Mouse (Mus musculus) cerebellum, postnatal 10 days (tissue): ENCODE data around the gene Dnm2.
"Not testable (repeated sequence)": the region's sequence is repeated elsewhere in the genome, so short reads cannot be mapped to it uniquely, and the experiment has no call there.

ENCODE experiments used
- DNase-seq, 2 experiments: peaks; one replicate each; pipeline ENCODE4 v3.0.0; 2021; ENCODE audit warnings: mixed read lengths in 2 of 2

The Dnm2 gene

DNA sequence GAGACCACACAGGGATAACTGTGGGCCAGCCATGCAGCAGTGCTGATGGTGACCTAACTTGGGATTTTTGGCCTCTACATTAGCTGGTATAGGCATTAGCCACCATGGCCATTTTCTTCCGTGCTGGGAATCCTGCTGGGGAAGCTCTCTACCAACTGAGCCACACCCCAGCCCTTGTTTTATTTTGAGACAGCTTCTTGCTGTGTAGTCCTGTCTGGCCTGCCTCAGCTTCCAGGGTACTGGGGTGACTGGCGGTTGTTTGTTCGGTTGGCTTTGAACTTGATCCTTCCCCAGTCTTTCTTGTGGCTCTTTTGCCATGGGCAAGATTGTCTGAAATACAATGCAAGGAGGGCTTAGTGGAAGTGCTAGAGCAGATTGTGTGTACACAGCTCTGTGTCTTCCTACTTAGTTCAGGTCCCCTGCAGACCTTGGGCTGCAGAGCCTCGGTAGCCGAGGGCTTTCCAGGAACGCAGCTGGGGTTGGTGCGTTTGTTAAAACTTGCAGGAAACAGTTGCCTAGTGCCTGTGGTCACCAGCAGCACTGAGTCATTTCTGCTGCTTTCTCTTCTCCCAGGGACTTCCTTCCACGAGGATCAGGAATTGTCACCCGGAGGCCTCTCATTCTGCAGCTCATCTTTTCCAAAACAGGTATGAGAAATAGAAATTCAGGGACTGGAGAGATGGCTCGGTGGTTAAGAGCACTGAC, 32.4 kb downstream of the Dnm2 start:
- no peak for DNase-seq

DNA sequence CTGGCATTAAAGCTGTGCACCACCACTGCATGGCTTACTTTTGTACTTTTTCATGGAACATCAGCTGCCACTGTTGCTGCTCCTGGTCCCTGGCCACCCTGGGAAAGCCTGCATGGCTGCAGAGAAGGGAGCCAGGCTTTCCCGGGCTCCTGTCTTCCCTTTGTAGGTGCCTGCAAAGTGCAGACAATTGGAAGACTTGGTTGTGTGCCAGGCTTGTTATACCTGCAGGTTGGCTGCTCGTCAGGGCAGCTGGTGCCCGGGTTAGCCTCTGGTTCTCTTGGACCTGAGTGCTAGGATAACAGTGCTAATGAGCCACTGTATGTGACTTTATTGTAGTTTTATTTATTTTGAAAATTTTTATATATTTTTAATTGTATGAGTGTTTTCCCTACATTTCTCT, 34.1 kb downstream of the Dnm2 start:
- DNase-seq: peak in 1 of 2 experiments; percentile 32

DNA sequence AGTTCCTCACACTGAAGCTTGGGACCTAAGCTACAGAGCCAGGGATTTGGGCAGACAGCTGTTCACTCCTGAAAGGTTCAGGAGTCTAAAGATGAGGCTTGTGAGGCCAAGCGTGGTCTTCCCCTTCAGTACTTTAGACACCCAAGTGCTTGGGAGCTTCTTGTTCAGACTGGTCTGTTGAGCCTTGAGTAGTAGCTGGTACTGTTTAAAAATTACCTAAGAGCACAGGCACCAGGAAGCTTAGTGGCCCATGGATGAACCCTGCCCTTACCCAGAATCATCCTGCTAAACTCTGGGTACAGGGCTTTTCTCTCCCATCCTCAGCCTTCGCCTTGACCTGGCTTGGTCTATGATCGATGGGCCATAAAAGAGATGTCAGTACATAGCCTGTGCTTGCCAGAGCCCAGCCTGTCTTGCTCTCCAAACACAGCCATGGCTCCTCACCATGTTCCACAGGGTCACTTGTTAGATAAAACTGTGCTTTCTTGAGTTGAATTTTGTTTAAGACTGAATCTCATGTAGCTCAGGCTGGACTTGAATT, 35.8 kb downstream of the Dnm2 start:
- DNase-seq: no peak

DNA sequence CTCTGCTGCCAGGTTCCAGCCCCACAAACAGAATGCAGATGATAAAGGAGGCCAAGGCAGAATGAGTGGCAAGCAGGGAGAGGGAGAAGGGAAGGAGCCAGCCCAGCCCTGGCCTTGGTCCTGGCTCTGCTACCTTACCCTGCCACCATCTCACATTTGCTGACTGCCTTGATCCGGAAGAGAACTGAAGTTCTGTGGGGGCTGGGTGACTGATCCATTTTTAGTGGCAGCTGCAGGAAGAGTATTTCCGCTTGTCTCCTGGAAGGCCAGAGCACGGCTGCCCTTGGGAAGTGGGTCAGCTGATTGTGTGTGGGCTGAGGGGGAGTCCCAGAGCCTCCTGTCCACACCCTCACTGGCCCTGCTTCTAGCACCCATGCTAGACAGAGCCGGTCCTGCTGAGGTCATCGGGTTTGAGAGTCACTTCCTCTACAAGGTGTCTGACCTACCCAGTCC, 38.5 kb downstream of the Dnm2 start:
- DNase-seq: peak; percentile 26 to 31

DNA sequence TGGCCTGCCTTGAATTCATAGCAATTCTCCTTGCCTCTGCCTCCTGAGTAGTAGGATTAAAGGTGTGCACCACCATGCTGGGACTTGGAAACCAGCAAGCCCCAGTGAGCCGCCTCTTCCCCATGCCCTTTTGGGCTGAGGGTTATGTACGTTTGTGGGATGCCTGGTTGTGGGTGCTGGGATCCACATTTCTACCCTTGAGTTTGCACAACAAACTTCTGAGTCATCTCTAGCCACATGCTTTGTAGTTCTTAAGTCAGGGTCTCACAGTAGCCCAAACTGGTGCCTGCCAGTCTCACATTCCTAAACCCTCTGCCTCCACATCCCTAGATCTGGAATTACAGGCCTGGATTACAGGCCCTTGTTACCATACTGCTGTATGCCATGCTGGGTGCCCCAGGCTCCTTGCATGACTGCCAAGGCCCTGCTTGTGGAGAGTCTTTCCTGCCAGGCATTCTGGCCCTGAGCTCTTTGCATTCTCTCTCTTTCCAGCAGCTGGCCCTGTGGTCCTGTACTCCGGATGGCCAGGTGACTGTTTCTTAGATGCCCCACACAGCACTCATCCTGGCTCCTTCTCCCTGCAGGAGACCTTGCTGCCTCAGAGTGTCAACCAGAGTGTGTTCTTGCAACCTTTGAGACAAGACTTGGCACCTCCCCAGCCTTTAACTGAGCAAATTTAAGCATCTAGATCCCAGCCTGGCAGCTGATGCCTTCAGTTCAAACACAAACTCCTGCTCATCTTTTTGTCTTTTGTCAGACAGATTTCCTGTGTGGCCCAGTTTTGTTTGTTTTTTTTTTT, 39.3 kb downstream of the Dnm2 start:
- DNase-seq: peak; percentile 45 to 70

DNA sequence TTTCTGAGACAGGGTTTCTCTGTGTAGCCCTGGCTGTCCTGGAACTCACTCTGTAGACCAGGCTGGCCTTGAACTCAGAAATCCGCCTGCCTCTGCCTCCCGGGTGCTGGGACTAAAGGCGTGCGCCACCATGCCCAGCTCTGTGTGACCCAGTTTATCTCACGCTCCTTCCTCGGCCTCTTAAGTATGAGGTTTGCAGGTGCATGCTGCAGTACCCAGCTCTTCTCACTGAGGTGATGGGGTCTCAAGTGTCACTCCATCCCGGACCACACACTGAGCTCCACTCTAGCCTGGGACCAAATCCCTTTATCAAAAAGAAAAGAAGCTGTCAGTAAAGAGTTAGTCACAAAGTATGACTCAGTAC, 39.8 kb downstream of the Dnm2 start:
- DNase-seq: not testable (repeated sequence)

DNA sequence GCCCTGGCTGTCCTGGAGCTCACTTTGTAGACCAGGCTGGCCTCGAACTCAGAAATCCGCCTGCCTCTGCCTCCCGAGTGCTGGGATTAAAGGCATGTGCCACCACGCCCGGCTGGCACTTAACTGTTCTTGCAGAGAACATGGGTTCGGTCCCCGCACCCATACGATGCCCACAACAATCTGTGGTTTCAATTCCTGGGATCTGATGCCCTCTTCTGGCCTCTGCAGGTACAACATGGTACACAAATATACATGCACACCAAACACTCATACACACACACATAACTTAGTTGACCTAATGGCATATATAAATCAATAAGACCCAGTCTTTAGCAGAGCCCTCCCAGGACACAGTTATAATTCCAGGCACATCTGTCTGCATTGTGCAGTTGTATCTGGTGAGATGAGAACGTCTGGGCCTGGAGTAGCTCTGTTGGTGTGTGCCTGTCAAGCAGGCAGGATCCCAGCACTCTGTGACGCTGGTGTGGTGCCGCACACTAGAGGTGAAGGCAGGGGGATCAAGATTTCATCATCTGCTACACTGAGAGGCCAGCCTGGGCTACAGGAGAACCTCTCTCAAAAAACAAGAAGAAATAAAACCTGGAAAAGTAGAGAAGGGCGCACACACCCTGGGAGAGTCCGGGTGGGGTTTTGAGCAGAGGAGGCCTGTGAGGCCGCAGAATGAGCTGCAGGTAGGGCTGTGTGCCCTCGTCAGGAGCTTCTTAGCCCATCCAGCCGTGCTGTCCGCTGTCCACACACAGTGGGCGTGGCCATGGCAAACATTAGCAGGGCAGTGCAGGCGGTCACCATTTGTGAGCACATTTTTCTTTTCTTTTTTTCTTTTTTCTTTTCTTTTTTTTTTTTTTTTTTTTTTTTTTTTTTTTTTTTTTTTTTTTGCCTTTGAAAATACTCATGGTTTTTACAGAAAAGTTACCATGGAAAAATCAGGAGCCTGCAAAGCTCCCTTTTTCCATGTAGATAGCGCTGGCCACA, 44.6 kb downstream of the Dnm2 start:
- DNase-seq: peak; percentile 69 to 71

DNA sequence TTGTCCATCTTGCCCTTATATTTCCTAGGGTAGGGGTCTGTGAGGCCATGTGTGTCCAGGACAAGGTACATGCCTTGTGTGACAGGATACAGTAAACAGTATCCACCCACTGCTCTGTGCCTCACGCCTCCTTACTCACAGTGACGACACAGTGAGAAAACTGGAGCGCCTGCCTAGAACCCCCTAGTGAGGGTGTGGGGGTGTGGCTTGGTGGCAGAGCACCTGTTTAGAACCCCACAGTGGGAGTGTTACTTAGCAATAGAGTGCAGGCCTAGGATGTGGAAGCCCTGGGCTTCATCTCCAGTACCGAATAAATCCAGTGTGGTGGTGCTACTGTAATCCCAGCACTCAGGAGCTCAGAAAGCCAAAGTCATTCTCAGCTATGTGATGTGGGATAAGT, 48.2 kb downstream of the Dnm2 start:
- DNase-seq: no peak

DNA sequence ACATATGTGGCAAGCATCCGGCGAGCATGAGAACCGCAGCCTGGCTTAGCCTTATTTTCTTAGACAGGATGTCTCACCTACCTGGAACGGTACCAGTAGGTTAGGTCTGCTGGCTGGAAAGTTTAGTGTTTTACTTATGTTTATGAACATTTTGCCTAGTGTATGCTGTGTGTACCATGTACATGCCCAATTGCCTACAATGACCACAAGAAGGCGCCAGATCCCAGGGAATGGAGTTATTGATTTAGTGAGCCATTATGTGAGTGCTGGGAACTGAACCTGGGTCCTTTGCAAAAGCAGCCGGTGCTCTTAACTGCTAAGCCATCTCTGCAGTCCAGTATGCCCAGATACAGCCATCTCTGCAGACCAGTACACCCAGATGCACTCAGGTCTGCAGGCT, 53.0 kb downstream of the Dnm2 start:
- DNase-seq: no peak

DNA sequence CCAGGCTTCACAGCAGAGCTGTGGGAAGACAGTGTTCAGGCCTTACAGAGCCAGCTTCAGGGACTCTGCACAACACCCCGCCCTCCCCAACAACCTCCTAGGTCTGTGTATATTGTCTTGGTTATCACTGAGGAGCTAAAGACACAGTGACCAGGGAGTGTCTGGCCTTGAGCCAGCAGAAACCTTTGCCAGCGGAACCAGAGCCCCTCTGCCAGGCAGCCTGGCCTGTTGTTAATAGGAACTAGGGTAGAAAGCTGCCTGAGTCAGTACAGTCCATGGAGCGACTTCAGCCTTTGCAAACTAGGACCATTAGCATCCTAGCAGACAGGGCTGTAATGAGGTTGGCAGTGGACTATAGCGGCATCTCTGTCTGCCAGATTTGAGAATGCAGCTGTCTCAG, 59.4 kb downstream of the Dnm2 start:
- peak; percentile 80 to 83 for DNase-seq

DNA sequence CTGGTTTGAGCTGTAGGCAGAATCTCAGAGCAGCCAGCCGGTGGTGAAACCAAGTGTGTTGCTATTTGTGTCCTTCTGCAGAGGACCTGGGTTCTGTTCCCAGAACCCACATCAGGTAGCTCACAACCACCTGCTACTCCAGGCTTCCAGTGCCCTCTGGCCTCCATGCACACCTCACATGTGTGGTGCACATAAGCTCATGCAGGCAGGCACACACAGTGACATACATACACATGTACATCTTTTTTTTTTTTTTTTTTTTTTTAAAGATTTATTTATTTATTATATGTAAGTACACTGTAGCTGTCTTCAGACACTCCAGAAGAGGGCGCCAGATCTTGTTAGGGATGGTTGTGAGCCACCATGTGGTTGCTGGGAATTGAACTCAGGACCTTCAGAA, 63.5 kb downstream of the Dnm2 start:
- not testable (repeated sequence) for DNase-seq

DNA sequence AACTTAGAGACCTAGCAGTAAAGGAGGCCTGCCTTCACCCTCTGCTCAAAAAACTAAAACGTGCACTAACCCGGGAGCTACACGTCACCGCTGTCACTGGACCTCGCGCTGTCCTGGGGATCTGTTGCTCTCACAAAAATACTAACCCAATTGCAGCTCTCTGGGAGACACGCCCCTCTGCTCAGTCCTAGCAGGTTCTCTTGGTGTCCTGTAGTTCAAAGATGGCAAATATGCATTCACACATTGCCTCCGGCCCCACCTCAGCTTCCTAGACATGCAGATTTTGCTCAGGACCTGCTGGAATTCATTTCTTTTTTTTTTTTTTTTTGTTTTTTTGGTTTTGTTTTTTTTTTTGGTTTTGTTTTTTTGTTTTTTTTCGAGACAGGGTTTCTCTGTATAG, 66.0 kb downstream of the Dnm2 start:
- no peak for DNase-seq

DNA sequence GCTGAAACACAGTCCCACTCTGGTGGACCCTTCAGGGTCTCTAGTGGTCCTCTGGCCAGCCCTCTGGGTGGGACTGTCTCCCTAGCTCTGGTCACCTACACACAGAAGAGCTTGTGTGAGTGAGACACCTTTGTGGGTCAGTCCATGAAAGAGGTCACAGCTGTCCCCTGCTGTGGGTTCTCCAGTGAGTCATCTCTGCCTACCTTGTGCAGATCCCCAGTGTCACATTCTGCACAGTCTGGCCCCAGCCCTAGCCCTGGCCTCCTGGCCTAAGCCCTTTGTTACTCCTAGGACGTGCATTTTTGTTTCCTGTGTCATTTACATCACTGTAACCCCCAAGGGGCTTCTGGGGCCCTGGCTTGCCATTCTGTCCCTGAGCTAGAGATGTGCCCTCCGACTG, 69.2 kb downstream of the Dnm2 start:
- DNase-seq: no peak

DNA sequence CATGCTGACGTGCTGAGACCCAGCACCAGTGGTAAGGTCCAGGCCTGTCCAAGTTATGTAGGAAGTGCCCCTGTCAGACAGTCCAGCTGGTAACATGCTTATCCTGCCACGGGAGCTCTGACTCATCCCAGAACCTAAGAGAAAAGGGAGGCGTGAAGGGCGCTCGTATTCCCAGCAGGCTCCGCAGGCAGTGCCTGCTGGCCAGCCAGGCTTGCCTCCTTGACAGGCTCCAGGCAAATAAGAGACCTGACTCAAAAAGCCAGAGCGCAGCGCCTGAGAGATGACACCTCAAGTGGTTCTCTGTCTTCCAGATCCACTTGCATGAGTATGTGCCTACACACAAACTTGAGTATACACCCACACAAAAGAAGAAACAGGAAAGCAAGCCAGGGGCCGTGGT, 70.0 kb downstream of the Dnm2 start:
- DNase-seq: no peak

DNA sequence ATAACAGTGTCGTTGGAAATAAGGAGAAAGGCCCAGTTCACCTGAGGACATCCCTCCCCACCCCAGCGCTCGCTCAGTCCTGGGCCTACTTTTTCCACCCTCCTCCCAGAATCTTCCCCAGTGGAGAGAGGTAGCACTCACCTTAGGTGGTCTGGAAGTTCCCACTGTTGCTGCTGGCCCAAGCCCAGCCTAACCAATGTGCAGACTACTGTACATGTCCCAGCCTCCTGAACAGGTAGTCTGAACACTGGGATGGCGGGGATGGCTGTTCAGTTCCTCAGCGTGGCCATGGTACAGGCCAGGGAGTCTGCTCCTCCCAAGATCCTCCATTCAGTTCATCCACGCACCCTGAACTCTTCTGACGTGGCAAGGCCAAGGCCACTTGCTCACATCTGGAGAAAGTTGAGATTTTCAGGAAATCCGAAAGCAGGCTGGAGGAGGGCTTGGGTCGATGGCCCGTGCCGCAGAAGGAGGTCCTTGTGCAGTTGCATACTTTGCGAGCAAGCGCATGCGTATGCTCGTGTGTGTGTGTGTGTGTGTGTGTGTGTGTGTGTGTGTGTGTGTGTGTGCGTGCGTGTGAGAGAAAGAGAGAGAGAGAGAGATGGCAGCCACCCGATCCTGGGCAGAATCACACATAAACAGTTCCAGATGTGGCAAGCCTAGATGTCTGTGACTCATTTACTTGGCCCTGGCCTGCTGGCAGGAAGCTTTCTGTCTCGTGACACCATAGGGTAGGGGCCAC, 71.8 kb downstream of the Dnm2 start:
- DNase-seq: no peak

DNA sequence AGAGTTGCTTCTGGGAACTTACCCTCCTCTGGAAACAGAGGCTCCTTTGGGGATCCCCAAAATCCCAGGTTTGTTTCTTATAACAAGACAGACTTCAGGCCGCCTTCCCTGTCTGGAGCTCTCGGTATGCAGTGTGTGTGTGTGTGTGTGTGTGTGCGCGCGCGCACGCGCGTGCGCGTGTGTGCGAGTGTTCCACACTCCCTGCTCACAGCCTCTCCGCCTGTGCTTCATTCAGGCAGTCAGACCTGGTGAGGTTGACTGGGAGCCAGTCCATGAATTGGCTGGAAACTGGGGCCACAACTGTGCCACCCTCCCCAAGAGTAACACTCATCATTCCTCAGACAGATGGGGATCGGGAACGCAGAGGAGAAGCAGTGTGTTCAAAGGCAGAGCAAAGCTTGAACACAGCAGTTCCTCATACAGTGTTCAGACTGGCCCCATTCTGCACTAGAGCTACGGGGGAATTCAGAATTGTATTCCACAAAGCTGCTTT, 72.4 kb downstream of the Dnm2 start:
- DNase-seq: no peak

DNA sequence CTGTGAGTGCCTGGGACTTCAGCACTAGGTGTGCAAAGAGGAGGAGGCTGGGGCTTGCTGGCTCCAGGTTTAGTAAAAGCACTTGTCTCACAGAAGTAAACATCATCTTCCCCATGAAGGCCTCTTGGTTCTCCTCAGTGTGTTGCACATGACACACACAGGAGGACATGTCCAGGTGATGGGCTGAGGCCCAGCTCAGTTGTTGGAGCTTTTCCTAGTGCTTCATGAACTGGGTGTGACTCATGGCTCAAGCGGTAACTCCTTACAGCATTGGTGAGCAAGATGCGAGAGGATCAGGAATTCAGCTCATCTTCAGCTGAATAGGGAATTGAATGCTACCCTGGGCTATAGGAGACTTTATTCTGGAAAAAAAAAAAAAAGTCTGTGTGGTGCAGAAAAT, 73.0 kb downstream of the Dnm2 start:
- DNase-seq: no peak

DNA sequence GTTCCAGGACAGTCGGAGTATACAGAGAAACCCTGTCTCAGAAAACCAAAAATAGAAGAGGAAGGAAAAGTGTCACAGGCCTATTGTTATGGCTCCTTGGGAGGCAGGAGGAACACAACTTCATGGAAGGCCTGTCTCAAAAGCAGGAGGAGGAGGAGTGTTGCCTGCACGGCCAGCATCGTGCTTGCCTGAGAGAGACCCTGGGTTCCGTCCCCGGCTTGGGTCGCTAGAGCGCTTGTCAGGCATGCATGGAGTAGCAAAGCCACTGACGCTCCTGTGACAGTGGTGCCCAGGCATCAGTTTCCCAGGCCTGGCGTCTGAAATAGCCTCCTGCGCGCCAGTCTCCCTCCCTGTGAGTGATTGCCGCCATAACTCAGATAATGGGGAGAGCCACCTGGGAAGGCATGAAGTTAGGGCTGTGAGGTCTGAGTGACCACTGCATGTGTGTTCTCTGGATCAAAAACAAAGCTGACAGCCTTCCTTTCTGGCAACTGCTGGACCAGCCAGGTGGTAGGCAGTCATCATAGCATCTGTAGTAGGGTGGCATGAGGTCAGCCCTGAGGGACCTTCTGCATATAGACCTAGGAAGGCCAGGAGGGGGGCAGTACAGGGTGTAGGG, 73.7 kb downstream of the Dnm2 start:
- no peak for DNase-seq

DNA sequence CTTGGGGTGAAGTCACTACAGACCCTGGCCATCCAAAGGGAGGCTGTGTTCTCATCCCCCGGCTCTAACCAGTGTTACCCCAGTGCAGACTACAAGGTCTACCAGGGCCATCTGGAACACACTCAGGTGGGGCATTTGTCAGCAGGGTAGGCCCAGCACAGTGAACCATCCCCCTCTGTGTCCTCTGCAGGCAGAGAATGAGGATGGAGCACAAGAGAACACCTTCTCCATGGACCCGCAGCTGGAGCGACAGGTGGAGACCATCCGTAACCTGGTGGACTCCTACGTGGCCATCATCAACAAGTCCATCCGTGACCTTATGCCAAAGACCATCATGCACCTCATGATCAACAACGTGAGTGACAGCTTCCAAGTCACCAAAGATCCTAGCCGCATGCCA, 78.6 kb downstream of the Dnm2 start:
- no peak for DNase-seq

DNA sequence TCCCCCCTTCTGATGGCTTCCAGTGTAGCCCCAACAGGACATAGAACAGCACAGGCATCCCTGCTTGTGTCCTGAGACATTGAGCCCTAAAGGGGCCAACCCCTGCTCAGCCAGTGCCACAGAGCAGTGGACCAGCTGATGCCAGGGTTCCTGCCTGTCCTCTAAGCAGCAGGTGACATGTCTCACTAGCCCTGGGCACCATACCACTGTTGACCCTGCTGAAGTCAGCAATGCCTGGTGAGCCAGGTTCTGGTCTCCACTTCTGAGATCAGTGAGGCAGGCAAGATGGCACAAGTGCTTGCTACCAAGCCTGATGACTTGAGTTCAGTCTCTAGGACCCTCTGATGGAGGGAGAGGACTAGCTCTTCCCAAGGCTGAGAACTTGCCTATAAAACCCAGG, 81.1 kb downstream of the Dnm2 start:
- DNase-seq: no peak

DNA sequence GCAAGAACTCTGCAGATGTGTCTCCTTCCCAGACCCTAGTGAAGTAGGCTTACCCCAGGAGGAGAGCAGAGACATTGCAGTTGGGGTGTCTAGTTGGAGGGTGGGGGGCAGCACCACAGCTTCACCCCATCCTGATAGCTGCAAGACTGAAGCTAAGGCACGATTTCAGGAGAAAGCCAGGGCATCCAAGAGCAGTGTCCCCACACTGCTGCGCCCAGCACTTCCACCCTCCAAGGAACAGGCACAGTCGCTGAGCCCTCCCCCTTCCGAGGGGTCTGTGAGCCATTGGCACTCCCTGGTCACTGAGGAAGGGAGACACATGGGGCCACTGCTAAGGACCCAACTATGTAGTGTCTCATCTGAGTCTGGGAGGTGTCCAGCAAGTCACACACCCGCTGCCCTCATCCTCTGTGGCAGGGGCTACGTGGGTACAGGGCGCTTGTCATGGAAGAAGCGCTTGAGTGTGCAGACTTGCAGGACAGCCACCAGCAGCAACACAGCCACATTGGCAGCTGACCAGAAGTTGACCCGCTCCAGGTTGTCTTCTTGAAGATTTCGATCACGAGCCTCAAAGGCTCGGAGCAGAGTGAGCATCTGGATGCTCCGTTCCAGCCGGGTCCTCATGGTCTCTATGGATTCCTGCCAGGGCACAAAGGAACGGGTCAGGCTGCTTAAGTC, 83.2 kb downstream of the Dnm2 start:
- peak; percentile 42 to 44 for DNase-seq
